Mouse (Mus musculus) brain, embryonic 14.5 days (tissue): ENCODE results near the gene Cfd. TPM values are rescaled to one million over a fixed set of nuclear protein-coding genes. Genes with fewer than 3 reads are reported as not detected.

Experiments
- DNase-seq: peaks from one replicate; pipeline ENCODE4 v3.0.0-alpha.2; 2011; ENCODE audit warnings: low read depth
- CTCF ChIP-seq: fragments of 200-500 bp; IDR thresholded peaks from 2 replicates; pipeline ENCODE4 v1.5.1; 2012; ENCODE audit warnings: inconsistent platforms, mild to moderate bottlenecking, moderate library complexity, borderline replicate concordance; ENCODE audit not compliant: insufficient read depth, insufficient read length; ENCODE audit errors: extremely low read depth
- POLR2A ChIP-seq: fragments of 200-500 bp; IDR thresholded peaks from 2 replicates; pipeline ENCODE4 v1.6.1; 2012; ENCODE audit warnings: mild to moderate bottlenecking, inconsistent platforms, borderline replicate concordance; ENCODE audit not compliant: poor library complexity, insufficient read depth, insufficient read length, severe bottlenecking; ENCODE audit errors: extremely low read depth
- polyA plus RNA-seq: library from polyadenylated mRNA; depleted of rRNA; stranded (reverse); fragments of >200 nt; gene quantifications from 2 replicates; pipeline ENCODE4 v1.2.3, GENCODE M21; 2012

Gene Cfd
- polyA plus RNA-seq, 1 experiment = 0.60 TPM

DNA sequence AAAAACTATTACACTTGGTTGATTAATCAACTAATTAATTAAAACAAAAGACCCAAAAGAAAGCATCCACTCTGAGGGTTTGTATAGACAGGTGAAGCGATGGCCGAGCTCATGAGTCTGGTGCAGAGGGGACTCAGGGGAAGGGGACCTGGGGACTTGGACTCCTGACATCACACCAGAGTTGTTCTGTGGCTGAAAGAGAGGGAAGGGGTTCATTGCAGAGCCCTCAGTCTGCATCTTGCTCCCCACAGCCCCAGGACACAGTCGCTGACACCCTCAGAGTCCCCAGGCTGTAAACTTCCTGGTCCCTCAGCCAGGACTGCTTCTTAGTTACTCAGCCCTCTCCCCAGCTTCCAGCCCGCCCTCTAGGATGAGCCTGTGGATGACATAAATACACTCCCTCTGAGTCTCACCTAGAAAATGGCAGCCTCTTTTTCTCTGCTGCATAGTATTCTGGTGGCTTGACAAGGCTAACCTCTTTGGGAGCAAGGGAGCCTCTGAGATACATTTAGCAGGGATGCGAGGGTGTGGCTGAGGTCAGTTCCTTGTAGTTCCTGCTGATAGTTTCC, 27.0 kb downstream of the Cfd start:
- TF ChIP-seq CTCF (no peak), POLR2A (no peak)
- DNase-seq = no peak

DNA sequence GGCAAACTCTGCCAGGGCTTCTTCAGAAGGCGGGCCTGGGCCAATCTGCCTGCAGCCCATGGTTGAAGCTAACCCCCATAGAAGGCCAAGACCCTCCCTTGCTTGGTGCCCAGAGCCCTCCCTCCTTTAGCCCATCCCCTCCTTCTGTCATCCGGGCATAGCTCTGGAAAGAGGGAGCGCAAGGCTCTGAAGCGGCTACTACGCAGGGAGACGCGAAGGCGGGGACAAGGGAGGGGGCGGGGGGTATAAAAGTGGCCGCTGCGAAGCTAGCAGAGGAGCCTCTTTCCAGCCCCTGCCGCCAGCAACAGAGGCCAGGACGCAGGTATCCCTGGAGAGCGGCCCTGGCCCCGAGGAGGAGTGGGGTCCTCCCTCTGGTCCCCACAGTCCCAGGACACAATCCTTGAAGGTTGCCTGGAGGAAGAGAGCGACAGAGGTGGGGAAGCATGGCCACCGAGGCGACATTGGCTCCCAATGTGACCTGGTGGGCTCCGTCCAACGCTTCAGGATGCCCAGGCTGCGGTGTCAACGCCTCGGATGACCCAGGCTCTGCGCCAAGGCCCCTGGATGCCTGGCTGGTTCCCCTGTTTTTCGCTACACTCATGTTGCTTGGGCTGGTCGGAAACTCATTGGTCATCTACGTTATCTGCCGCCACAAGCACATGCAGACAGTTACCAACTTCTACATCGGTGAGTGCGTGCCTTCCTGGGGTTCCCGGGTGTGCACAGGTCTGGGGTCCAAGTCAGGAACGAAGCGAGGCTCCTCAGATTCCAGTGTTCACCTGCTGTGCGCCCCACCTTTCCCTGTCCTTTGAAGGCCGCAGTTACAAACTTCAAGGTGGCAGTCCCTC, 27.8 kb downstream of the Cfd start:
- TF ChIP-seq CTCF (no peak), POLR2A (no peak)
- DNase-seq = no peak

DNA sequence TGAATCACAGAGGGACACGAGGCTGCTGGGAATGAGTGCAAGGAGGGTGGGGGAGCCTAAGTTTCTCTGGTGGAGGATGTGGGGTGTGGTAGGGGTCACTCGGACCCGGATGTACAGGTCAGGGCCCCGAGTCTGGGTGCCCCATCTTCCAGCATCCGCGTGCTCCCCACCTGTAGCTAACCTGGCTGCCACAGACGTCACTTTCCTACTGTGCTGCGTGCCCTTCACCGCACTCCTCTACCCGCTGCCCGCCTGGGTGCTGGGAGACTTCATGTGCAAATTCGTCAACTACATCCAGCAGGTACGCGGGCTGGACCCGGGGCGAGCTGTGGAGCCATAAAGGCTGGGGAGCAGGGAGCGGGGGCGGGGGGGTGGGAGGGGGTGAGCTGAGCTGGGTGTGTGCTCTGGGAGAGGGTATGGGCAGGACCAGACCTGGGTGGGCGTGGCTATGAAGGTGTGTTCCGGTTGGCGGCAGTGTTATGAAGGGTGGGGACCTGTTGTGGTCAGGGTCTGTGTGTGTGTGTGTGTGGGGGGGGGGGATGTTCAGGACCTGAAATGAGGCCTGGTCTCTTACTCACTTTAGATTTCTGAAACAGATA, 28.7 kb downstream of the Cfd start:
- TF ChIP-seq POLR2A = no peak
- TF ChIP-seq CTCF = no peak
- no peak for DNase-seq

DNA sequence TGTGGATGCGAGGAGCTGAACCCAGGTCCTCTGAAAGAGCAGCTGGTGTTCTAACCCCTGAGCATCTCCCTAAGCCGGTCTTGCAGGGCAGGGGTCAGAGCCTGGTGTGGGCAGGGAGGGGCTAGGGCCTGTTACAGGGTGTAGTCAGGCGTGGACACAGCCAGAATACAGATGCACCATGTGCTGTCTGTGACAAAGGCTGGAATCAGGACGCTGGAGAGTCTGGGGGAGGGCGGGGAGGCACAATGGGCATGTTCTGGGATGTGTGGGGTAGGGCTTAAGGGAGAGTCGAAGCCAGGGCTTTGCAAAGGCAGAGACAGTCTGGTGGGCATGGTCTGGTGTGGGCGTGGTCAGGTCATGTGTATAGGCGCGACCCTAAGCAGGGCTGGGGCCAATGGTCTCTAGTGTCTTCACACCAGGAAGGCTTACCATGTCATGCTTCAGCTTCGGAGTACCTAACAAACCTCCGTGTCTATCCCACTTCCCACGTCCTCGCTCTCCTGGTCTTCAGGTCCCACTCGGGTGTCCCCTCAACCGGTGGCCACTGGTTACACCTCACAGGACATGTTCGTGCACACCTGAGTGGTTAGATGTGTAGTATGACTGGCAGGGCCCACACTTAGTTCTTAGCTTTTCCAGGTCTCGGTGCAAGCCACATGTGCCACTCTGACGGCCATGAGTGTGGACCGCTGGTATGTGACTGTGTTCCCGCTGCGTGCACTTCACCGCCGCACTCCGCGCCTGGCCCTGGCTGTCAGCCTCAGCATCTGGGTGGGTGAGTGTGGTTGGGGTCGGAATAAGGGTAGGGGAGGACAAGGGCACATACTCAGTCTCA, 29.6 kb downstream of the Cfd start:
- no peak for DNase-seq
- no peak for TF ChIP-seq POLR2A
- no peak for TF ChIP-seq CTCF

DNA sequence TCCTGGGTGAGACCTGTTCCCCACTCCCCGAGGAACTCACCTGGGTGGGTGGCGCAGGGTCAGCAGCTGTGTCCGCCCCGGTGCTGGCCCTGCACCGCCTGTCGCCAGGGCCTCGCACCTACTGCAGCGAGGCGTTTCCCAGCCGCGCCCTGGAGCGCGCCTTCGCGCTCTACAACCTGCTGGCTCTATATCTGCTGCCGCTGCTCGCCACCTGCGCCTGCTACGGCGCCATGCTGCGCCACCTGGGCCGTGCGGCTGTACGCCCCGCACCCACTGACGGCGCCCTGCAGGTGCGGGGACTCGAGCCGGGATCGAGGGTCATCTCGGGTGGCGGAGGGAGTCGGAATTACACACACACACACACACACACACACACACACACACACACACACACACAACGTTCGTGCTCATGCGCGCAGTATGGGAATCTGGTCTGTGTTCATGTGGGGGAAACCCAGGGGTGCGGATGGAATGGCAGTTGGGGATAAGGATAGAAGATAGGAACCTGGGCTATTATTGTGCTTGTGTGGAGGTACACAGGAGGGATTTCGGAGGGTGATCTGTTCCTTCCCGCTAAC, 30.4 kb downstream of the Cfd start, which contains the start of gene R3hdm4:
Gene R3hdm4 (minus strand): TSS at position 251 of the 578 bp plus-strand sequence.
- TF ChIP-seq POLR2A = no peak
- TF ChIP-seq CTCF = no peak
- no peak for DNase-seq

DNA sequence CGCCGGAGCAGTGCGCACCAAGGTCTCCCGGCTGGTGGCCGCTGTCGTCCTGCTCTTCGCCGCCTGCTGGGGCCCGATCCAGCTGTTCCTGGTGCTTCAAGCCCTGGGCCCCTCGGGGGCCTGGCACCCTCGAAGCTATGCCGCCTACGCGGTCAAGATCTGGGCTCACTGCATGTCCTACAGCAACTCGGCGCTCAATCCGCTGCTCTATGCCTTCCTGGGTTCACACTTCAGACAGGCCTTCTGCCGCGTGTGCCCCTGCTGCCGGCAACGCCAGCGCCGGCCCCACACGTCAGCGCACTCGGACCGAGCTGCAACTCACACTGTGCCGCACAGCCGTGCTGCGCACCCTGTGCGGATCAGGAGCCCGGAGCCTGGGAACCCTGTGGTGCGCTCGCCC, 30.9 kb downstream of the Cfd start:
- TF ChIP-seq CTCF (no peak), POLR2A (no peak)
- peak; percentile 13 for DNase-seq

- TF ChIP-seq CTCF (peak; percentile 100), POLR2A (no peak)
- DNase-seq = peak; percentile 94
These were observed 34.5 kb downstream of the Cfd start for GRCm38 (mm10) chr10:79924998-79925784.

- no peak for DNase-seq
- TF ChIP-seq CTCF (no peak), POLR2A (no peak)
These were observed 35.3 kb downstream of the Cfd start for GRCm38 (mm10) chr10:79925785-79926490.

GRCm38 (mm10) chr10:79926491-79927323, 36.1 kb downstream of the Cfd start, which contains the start of gene Arid3a:
Arid3a (plus strand) TSS chr10:79927043.
- no peak for TF ChIP-seq CTCF
- 0 out of 2 replicates have a peak, but pooled peaks have one; percentile 4 for TF ChIP-seq POLR2A
- peak; percentile 96 for DNase-seq

DNA sequence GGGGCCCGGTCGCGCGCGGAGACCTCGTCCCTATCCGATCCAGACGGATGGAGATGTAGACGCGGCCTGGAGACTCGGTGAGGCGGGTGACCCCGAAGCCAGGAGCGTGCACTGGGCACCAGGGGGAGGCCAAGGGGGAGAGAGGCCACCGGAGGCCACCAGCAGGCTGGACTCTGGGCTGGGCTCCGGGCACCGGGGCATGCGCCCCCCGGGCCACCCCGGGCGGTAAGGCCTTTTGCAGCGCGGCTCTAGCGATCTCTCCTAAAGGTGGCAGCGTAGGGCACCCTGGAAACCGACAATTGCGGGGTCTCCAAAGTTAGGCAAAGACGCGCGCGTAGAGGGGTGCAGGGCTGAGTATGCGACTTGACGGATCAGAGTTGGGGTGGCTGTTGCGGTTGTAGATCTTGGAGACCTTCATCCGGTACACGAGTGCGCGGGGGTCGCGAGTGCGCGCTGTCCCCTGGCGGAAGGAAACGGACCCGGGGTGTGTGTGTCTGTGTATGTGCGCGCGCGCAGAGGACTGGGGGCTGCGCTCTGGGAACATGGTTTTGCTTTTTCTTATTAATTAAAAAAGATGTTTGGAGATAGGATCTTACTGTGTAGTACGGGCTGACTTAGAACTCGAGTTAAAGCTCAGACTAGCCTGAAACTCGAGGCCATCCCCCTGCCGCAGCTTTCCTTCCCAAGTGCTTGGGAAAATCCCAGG, 36.8 kb downstream of the Cfd start:
- peak; percentile 73 for DNase-seq
- no peak for TF ChIP-seq CTCF
- TF ChIP-seq POLR2A = no peak
